Mouse (Mus musculus): ENCODE results near the gene Abcg2.
"Not testable (repeated sequence)": the region's sequence is repeated elsewhere in the genome, so short reads cannot be mapped to it uniquely, and the experiment has no call there.

Abcg2 gene

DNA sequence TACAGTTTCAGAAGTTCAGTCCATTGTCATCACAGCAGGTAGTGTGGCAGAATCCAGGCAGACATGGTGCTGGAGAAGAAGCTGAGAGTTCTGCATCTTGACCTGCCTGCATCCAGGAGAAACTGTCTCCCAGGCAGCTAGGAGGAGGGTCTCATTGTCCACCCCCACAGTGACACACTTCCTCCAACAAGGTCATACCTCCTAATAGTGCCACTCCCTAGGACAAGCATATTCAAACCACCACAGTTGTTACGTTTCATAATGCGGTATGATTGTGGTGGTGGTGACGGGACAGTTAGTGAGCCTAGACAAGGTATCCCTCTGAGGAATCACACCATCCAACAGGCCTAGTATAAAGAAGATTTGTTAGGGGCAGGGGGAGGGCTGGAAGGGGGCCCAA is at the start of gene Abcg2:
Gene Abcg2, plus strand, starts transcription at position 301 of the 400 bp plus-strand sequence.
- in situ Hi-C loops (cut with MboI, MseI), result not testable (repeated sequence)

DNA sequence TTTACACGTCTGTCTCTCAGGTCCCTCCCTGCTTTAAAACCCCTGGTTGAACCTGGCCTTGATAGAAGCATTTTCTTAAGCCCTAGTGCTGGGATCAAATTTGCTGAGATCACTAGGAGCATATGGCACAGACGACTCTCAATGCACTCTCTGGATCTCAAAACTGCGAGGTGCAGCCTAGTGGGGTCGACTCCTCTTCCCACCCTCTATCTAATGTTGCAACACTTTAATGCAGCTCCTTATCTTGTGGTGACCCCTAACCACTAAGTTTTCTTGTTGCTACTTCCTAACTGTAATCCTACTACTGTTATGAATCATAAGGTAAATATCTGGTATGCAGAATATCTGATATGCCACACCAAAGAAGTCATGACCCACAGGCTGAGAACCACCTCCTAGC is 44.1 kb upstream of the Abcg2 start:
- in situ Hi-C loops (cut with MboI, MseI), result not testable (repeated sequence)

DNA sequence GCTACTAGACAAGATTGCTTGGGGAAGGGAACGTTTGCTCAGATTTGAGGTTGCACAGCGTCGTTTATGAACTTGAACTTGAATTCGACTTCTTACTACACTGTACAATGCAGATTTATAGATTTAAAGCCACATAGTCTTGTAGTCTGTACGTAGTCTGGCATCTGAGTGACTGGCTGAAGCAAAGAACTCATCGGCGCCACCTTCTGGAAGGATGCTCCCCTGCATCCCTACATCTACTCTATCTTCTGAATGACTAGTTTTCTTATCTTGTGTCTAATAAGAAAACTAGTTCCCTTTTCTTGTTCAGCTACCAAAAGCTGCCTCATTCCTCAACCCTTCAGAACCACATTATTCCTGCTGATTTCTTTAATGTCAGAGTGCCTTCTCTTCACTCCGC is 41.5 kb upstream of the Abcg2 start:
- in situ Hi-C loops (cut with MboI, MseI), result not testable (repeated sequence)

DNA sequence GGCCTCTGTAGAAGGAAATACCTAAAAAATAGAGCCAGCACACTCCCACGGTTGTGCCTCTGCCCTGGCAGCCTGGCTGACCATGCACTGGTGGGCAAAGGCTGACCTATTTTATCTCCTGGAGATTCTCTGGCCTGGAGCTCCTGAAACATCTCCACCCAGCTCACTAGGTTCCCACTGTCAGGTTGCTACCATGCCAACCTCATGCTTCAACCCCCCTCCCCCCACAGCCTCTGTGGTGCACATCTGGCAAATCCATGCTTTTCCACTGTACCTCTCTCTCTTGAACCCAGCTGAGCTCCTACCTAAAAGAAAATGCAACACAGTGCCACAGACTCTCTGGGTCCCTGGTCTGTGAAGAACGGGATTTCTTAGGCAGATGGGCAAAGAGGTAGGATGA is 39.4 kb upstream of the Abcg2 start:
- in situ Hi-C loops (cut with MboI, MseI), result loop anchor here (5.0 kb wide), 1 partner anchor 222 kb away; no protein-coding TSS in a partner anchor

DNA sequence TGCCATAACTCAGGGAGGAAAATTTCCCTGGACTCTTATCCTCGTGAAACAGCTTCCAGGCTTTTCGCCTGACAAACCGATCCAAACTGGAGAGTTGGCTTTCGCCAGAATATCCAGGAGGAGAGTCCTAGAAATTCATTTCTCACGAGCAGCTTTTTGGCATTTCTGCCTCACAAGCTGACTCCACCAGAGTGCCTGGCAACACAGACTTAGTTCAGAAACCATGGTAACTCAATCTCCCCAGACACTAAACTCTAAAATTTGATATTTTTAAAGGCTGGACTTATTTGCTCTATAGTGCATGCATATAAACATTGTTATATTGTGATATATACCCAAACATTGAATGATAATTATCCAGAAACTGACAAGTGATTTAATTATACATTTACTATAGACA is 38.3 kb upstream of the Abcg2 start:
- in situ Hi-C loops (cut with MboI, MseI), result loop anchor here (5.0 kb wide), 1 partner anchor 221 kb away; no protein-coding TSS in a partner anchor

DNA sequence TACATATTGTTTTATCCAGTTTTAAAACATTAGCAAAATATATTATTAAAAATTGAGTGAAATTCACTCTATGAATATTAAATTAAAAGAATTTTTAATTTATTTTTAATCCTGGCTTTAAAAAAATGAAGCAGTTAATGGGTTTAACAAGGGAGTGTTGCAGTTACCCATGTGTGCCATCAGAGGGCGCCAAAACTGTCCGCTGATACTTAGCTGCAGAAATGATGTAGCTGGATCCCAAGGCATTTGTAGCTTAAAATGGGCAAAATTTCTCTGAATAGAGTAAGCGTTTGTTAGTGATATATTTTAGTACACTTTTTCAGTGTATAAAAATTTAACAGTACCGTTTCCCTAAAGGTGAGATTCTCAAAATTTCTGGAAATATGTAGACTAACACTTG is 37.5 kb upstream of the Abcg2 start:
- in situ Hi-C loops (cut with MboI, MseI), result loop anchor here (5.0 kb wide), 1 partner anchor 220 kb away; no protein-coding TSS in a partner anchor

DNA sequence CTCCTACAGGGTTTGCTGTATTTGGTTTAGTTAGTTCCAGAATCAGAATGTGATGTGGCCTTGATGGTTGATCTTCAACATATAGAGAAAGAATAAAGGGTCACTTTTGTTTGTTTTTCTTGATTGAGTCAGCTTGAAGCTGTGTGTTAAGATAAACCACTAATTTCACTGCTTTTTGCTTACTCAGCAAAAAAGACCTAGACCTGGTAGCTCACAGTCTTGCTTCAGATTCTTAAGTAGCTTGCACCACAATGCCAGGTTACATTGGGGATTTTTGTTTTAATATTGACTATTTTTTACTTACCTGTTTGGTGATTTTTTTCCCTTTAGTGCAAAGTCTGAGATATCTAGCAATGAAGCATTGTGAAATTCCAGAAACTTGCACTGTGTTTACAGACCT is 30.5 kb upstream of the Abcg2 start:
- in situ Hi-C loops (cut with MboI, MseI), result not testable (repeated sequence)

DNA sequence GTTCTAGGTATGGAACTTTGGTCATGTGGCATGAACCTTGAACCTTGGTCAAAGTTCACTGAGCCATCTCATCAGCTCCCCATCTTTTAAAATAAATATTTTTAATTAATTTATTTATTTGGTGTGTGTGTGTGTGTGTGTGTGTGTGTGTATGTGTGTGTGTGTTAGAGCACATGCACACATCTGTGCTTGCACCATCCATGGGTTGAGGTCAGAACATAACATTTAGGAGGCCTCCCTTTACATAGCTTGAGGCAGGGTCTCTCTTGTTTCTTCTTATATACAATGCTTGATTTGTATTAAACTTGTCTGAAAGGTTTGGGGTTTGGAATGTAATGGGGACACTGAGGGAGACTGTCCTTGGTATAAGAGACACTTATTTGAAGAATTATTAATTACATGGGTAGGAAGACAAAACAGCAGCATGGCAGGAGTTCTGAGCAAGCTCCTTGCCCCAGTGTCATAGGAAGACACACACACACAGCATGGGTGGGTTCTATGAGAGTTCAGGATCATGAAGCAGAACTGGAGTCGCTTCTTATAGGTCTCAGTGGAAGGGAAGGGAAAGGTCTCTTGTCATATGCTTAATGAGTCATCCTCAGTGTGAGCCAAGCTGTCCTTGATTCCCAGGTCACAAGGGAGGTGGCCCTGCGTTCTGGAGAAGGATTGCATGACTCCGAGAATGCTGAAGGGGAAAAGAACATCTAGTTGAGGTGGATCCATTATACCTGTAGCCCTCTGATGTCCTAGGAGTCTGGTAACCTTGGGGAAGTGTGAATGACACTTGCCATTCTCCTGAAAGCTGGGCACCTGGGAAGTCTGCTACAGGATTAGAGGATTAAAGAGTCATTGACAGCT is 9.9 kb downstream of the Abcg2 start:
- in situ Hi-C loops (cut with MboI, MseI), result not testable (repeated sequence)

DNA sequence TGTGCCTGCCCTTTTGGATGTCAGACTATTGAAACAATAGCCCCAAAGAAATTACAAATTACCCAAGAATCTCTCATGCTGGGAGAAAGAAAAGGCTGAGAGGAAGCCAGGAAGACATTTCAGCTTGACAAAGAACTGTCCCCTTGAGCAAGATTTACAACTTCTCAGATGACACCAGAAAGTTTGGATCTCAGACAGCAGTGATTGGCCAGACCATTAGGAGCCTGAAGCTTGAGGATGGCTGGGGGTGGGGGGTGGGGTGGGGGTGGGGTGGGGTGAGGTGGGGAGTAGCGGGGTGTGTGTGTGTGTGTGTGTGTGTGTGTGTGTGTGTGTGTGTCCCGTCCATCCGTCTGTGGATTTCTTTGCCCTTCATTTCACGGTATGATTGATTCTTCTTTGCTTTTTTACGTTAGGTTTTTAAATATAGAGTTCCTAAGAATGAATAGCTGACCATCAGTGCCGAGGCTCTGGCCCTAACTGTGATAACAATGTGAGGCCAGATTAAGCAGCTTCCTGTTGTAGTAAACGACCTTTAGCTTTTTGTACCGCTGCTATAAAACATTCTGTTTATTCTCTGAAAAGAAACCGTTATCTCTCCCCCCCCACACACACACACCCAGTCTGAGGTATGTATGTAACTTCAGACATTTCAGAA is 11.4 kb downstream of the Abcg2 start:
- in situ Hi-C loops (cut with MboI, MseI), result not testable (repeated sequence)

DNA sequence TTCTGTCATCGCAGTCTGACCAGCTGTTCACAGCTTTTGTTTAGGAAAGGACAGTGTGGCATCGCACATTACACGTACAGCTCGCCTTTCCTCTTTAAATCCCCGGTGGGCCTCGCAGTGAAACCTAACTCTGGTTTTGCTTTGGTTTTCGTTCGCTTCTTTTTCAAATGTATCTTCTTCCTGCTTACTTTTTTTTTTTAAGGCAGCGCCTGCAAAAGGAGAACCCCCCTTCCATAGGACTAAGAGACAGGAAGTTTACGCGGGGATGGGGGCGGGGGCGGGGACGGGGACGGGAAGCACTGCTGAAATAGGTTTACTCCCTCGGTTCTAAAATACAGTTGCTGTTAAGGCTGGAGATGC is 12.0 kb downstream of the Abcg2 start:
- in situ Hi-C loops (cut with MboI, MseI), result no loop called here

DNA sequence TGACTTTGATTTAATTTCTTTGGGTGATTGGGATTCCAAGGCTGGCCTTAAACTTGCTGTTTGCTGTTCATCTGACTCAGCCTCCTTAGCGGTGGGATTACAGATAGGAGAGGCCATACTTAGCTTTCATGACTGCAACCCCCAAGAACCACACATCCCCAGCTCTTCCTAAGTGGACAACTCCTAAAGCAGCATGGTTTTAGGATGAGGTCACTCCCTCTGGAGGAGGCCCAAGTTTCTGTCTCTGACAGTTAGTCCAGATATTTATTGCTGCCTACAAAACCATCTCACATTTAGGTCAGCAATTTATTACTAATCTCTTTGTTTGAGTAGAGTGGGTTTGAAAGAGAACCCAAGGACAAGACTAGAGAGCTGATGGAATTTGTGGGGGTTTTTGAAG is 17.8 kb downstream of the Abcg2 start:
- in situ Hi-C loops (cut with MboI, MseI), result loop anchor here (25.0 kb wide), 1 partner anchor 560 kb away; no protein-coding TSS in a partner anchor

DNA sequence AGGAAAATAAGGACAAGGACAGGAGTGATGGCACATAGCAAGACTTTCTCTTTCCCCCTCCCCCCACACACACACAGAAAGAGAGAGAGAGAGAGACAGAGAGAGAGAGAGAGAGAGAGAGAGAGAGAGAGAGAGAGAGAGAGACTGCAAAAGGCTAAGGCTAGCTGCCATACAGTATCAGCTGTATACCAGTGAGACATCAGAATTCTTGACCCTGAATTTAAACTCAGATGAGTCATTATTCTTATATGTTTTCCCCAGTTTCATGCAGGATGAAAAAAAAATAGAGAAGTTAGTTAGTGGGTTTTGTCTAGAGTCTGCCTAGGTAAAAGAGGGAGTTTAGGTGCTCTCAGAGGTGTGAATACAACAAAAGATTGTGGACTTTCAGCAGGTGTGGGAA is 18.7 kb downstream of the Abcg2 start:
- in situ Hi-C loops (cut with MboI, MseI), result loop anchor here (25.0 kb wide), 1 partner anchor 559 kb away; no protein-coding TSS in a partner anchor

DNA sequence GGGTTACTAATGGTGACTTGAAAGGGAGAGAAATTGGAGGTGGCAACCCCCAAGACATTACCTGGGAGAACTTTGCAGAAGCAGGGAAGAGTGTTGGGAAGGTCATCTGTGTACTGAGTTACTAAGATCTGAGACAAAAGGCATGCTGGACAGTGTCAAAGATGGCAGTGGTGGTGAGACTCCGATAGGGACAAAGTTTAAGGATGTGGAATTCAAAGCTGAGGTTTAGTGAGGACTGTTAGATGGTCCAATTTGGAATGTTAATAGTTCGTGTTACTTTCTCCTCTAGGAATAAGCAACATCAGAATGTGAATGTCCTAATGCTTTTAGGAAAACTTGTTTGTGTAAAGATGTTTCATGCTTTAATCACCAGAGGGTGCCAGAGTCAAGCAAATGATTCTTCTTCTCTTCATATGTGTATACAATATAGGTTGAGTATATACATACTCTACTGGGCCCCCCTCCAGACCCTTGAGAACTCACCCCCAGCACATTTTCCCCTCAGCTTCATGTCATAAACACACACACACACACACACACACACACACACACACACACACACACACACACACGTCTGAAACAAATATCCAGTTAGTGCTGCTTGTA is 19.3 kb downstream of the Abcg2 start:
- in situ Hi-C loops (cut with MboI, MseI), result loop anchor here (25.0 kb wide), 1 partner anchor 559 kb away; no protein-coding TSS in a partner anchor

DNA sequence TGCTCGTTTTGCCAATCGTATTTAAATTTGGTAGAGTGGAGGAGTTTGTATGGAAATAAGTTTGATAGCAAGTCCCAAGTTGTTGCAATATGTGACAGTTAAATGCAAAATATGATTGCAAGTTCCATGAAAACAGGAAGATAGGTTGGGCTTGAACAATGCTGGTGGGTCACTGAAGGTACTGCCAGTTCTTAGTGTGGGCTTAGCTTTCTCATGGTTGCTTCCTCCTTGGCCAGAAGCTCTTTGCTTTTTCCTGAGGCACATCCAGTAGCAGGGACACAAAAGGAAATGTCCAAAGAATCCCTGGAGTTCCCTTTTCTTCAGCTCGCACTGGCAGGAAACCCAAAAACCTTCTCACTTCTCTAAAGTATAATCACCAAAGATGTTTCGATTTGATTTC is 22.3 kb downstream of the Abcg2 start:
- in situ Hi-C loops (cut with MboI, MseI), result loop anchor here (5.0 to 25.0 kb wide), 2 partner anchors 161 to 556 kb away; no protein-coding TSS in a partner anchor

DNA sequence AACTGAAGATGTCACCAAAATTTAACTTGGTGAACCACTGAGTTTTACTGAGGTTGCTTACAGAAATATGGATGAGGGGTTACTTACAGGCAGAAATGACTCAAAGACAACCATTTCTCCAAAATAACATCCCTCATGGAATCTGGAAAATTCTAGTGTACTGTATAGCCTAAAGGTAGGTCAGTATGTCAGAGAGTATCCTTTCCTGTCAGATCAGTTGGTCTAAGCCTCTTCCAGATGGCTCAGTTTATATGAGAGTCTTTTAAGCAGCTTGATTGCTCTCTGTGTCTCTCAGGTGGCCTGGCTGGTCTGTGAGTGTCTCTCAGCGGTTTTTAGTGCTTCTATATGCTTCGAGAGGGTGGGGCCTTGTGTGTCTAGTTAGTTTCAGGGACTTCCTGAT is 24.1 kb downstream of the Abcg2 start:
- in situ Hi-C loops (cut with MboI, MseI), result loop anchor here (5.0 to 25.0 kb wide), 2 partner anchors 159 to 554 kb away; no protein-coding TSS in a partner anchor

DNA sequence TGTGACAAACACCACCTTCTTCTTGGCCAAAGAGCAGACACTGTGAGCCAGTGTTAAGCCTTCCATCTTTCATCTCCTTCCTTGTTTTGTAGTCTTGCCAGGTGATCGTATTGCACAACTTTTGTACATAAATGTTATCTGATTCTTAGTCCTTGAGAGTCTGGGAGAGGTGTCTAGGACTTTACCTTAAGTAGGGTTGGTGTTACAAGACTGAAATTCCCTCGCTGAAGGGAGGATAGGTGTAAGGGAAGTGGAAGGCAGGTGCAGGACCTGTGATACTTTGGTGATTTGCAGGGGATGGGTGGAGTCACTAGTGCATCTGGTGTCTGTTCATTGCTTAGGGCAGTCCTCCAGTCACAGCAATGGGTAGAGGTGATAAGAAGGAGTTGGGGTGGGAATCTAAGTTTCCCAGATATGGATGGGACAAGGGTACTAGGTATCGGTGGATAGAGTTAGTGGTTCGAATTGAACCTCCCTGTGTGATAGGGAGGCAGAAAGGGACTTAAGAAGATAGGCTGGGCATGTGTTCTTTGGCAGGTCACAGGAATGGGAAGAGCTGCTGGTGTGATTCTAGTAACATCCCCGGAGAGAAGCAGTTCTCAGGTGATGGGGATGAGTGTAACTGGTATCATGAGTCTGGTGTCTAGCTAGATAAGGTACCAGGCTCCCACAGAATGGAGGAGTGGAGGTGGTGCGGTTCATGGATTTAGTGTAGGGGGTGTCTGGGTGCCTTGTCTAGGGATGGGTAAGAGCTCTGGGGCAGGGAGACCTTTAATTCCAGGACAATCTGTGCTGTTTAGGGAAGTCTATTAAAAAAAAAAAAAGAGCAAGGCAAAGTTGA is 25.8 kb downstream of the Abcg2 start:
- in situ Hi-C loops (cut with MboI, MseI), result loop anchor here (5.0 to 25.0 kb wide), 2 partner anchors 157 to 552 kb away; no protein-coding TSS in a partner anchor

DNA sequence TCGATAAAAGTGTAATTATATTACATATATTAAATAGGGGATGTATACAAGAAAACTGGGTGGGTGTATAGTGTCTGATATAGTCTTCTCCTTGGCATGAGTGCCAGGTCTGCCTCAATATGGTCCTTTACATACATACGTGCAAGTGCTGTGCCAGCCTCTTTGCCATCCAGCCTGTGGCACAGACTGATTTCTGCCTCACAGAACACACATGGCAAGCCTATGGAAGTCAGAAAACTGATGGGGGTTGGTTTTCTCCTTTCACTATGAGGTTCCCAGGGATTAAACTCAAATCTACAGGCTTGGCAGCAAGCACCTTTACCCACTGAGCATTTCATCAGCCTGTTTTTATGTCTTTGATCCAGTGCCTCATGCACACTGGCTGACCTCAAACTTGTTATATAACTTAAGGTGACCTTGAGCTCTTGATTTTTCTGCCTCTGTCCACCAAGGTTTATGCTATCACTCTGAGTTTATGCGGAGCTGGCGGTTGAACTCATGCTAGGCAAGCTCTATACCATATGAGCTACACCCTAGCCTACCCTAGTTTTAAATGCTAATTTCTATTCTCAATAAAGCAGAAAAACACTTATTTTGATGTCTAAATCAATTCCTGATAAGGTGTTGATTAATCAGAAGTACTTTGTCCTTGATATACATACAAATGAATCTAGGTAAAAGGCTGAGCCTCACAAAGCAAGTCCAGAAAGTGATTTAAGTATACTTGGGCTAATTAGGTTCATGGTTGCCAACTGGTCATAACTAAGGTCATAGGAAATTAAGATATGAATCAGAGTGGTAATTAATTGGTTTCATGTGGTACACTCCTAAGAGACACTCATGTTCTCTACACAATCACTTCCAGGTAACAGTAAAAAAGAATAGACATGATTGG is 26.7 kb downstream of the Abcg2 start:
- in situ Hi-C loops (cut with MboI, MseI), result loop anchor here (25.0 kb wide), 1 partner anchor 551 kb away; no protein-coding TSS in a partner anchor

DNA sequence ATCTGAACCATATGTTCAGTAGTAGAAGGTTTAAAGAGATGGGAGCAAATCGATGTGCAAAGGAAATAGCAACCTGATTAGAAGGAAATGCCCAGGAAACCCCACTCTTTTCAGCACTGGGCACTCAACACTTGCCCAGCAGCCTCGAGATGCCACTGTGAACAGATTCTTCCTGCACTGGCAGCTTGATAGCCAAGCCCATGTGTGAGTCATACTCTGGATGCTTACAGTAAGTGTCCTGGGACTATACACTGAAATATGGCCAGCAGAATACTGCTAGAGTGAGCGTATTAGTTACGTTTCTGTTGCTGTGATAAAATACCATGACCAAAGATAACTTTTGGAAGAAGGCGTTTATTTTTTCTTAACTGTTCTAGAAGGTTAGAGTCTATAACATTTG is 39.8 kb downstream of the Abcg2 start:
- in situ Hi-C loops (cut with MboI, MseI), result loop anchor here (25.0 kb wide), 1 partner anchor 538 kb away; no protein-coding TSS in a partner anchor

DNA sequence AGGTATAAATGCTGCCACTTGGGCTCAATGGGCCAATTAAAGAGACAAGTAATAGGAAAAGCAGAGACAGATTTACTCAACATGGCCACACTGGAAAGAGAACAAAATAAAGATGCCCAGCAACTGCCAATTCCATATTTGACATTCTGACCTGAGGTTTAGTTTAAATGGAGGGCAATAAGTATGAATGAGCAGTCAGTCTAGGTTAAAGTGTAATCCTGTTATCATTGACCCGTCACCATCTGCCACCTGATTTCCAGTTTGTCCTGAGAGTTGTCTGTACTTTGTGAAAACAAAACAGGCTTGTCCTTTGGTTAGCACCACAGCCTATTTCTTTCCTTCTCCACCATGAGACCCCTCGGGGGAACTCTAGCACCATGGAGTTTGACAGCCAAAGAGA is 44.9 kb downstream of the Abcg2 start:
- in situ Hi-C loops (cut with MboI, MseI), result loop anchor here (25.0 kb wide), 1 partner anchor 917 kb away; the partner anchor contains the start of gene Lancl2

DNA sequence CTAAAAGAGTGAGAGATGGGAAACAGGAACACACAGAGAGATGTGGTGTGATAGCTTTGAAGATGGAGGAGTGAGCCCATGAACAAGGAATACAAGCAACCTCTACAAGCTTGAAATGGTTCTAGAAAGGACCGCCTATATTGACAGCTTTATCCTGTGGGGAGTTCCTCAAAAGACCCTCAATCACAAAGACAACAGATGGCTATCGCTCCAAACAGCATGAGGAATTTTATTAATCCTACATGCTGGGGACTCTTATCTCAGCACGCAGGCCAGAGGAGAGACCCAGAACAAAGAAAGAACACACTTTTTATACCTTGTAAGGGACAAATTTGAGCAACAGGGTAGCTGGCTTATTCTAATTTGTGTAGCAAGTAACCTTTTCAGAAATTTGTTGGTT is 48.1 kb downstream of the Abcg2 start:
- in situ Hi-C loops (cut with MboI, MseI), result loop anchor here (25.0 kb wide), 1 partner anchor 920 kb away; the partner anchor contains the start of gene Lancl2

Measured in regulatory T cell (primary cell).